Mouse (Mus musculus): Measurements from ENCODE around the gene Scgb1b18. TPM values are rescaled to one million over a fixed set of nuclear protein-coding genes. Genes with fewer than 3 reads are reported as not detected.
"Not testable (repeated sequence)": the region's sequence is repeated elsewhere in the genome, so short reads cannot be mapped to it uniquely, and the experiment has no call there.

Gene Scgb1b18
- not detected for total RNA-seq (2021)

DNA sequence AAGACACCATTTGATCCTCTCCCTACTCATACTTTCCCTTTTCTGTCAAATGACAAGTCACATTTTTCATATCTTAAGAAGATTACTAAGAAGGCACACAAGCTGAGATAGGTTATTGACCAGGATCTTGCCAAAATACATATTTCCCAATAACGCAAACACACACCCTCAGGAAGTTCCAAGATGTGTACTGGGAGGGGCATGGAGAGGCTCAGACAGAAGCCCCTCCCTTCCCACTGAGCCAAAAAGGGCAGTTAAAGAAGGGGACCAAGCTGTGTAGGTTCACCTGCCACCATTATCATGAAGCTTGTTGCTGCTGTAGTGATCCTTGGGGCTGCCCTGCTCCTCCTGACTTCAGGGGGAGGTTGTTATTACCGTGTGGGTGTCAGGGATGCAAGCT, at the start of gene Scgb1b18:
Gene Scgb1b18 (plus strand): TSS at position 301 of the 400 bp plus-strand sequence.
- intact Hi-C loops (cut with DNase I); DNase-seq: not testable (repeated sequence)

DNA sequence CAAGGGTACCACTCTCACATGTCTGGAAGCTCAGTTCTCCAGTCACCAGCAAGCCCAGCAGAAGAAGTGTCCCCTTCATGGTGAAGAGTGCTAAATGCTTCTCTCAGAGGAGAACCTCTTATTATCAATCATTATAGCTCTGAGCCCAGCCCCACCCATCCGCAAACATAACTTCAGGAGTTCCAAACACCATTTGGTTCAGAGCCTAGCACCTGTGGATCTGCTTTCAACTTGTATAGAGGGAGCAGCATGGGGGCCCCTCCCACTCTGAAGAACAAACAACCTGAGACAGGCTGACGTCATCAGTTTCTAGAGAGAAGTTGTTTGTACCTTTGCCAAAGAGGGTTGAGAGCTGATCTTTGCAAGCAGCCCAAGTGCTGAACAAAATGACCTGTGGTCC, 11.6 kb upstream of the Scgb1b18 start, which contains the start of gene Scgb2b18:
Gene Scgb2b18 (minus strand): TSS at position 101 of the 400 bp plus-strand sequence.
- intact Hi-C loops (cut with DNase I); DNase-seq: not testable (repeated sequence)

Other genes starting within 250 kb of the Scgb1b18 start
- not detected for gene Scgb2b17, start 129.0 kb upstream of the Scgb1b18 start, total RNA-seq (2021)
- not detected for gene Scgb1b17, start 122.1 kb upstream of the Scgb1b18 start, total RNA-seq (2021)
- gene Scgb2b18, start 11.7 kb upstream of the Scgb1b18 start, total RNA-seq (2021): not detected
- not detected for gene Scgb2b19, start 94.8 kb downstream of the Scgb1b18 start, total RNA-seq (2021)
- gene Scgb1b19, start 101.7 kb downstream of the Scgb1b18 start, total RNA-seq (2021): not detected
- not detected for gene Scgb2b20, start 180.8 kb downstream of the Scgb1b18 start, total RNA-seq (2021)
- not detected for gene Scgb1b20, start 187.7 kb downstream of the Scgb1b18 start, total RNA-seq (2021)

Data from heart, postnatal 36 days (tissue).